Mouse (Mus musculus) right cerebral cortex, postnatal 4 days (tissue): Measurements from ENCODE around the gene Fam228b.
"Not testable (repeated sequence)": the region's sequence is repeated elsewhere in the genome, so short reads cannot be mapped to it uniquely, and the experiment has no call there.

ENCODE experiments used
- DNase-seq: peaks from one replicate; pipeline ENCODE4 v3.0.0-alpha.2; 2022

Fam228b gene

DNA sequence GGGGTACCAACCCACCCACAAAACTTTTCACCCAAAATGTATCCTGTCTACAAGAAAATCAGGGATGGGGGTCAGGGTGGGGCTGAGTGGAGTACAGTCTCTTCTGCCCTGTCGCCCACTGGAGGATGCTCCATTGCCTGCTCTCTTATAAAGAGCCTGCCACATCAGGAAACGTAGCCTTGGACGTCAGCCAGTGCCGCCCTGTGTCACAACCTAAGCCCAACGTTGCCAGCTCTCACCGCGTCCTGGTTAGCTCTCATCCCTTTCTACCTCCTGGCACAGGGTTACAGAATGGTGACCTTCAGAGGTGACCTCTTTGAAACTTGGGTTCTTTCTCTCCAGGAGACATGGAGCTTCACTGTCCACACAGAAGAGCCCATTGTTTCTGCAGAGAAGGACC lies 28.2 kb downstream of the Fam228b start:
- no peak for DNase-seq

DNA sequence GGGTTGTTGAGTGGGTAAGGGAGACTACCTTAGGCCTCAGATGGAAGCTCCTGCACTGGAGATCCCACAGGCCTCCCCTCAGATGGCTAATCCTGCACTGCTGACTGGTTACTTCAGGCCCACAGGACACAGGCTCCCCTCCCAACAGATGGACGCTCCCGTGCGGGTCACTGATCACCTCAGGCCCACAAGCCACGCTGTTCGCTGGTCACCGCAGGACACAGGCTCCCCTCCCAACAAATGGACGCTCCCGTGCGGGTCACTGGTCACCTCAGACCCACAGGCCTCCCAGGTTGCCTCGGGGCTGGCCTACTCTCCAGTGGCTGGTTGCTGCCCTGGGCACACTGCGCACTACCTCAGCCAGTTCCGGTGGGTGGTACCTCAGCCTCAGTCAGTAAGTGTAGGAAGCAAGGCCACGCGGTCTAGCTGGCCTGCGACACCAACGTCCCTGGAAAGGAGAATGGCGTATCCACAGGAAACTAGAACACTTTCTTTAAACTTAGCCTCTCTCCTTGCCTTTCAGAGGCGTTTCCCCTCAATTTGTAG lies 31.0 kb downstream of the Fam228b start, which contains the start of gene Fam228a:
Gene Fam228a (minus strand): TSS at position 400 of the 546 bp plus-strand sequence.
- no peak for DNase-seq

DNA sequence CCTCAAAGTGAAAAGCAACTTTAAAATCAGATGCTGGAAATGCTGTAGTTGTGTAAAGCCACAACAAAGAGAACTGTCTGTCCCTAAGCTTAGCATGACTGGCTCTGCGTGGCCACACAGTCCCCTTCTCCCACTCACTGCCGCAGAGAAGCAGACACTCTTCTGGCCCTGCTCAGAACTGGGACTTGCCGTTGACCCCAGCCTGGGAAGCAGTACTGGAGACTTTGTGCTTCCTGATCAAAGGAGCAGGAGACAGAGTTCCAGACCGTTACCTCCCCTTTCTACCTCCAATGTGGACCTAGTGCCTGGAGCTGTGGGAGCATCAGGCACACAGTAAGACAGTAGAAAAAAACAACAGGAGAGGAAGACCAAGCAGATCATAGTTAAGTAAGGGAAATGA lies 36.7 kb downstream of the Fam228b start:
- DNase-seq = no peak

GRCm38 (mm10) chr12:4731629-4732028 lies 37.4 kb downstream of the Fam228b start:
- DNase-seq = no peak

DNA sequence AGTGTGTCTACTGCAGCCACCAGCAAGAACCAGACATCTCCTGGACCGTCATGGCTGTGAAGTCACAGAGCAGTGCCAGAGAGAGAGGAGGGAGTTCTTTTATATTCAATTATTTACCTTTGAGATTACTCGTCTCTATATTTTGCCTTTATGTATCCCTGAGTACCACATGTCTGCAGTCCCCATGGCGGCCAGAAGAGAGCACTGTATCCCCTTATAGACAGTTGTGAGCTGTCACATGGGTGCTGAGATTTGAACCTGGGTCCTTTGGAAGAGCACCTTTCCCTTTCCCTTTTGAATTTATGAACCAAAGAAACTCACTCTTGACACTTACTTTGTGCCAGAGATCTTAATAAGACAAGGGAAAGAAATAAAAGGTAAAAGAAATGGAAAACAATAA lies 39.9 kb downstream of the Fam228b start:
- DNase-seq = no peak

GRCm38 (mm10) chr12:4719762-4720754 lies 49.0 kb downstream of the Fam228b start:
- DNase-seq = no peak

DNA sequence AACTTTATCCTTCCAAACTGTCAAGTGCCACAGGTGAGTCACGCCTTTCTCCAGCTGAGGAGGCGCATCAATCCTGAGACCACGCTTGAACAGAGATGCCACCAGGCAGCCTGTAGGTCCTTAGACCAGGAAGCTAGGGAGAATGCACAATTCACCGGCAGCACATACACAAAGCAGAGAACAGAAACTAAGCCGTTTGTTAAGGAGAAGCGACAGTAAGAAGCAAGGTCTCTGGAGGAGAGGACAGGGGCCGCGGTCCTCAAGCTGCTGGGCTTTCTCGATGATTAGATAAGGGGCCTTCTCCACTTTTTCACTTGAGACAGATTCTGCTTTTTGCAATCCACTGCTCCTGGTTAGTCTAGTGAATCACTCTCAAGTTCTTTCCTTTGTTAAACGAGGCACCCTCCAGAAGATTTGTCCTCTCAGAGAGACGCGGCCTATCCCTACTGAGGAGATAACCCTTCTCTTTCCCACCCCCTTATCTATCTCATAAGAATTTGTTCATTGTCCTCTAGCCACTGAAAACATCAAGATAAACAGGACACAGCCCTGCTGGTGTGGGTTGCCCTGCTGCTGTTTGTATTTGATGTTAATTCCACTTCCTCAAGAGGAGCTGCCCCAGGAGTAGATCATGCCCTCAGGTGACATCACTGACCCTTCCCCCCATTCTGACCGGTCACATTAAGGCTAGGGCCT lies 49.9 kb downstream of the Fam228b start:
- DNase-seq = no peak

- no peak for DNase-seq
Observed at GRCm38 (mm10) chr12:4717417-4717816, 51.6 kb downstream of the Fam228b start.

DNA sequence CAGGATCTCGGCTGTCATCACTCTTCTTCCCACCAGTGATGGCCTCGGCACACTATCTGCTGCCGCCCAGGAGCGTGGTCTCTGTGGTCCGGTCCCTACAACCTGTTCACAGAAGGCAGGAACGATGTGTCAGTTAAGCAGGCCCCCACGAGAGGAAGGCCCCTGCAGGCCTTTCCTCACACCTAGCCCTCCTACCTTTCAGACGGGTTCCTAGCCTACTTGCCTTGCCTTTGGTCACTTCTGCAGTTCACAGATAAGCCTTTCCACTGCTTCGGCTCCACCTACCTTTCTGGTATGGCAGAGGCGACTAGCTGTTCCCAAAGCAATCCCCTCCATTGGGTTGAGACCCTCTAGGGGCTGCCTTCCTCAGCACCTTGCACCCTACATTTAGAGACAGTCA lies 53.5 kb downstream of the Fam228b start:
- no peak for DNase-seq

DNA sequence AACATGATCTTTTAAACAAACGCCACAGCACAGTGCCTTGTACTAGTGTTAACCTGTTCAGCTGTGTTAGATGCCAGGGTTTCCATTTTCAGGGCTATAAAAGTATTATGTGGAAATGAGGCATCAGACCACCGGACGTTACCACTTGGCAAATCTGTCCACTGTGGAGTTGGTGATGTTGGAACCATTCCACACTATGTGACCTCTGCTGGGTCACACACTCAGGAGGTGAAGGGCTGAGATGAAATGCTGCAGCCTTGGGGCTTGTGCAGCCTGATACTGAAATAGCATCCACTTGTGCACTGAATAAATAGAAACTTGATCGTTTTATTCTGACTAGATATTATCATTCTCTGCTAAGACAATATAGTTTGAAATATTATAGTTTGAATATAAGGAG lies 55.7 kb downstream of the Fam228b start:
- no peak for DNase-seq

DNA sequence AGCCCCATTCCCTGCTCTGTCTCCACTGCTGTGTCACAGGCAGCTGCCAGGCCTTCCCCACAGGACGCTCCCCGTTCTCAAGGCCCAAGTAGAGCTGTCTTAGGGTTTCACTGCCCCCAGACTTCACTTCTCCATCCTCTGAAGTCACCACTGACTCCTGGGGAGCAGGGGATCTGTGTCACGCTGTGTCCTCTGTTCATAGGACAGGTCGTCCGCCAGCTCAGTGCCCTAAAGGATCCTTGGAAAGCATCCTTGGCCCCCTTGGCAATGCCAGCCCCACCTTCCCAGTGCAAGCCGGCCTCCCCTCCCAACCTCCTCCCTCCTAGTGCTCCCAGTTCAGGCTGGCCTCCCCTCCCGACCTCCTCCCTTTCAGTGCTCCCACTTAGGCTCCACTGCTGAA lies 59.1 kb downstream of the Fam228b start:
- DNase-seq = no peak

GRCm38 (mm10) chr12:4708881-4709604 lies 60.0 kb downstream of the Fam228b start:
- DNase-seq = no peak

DNA sequence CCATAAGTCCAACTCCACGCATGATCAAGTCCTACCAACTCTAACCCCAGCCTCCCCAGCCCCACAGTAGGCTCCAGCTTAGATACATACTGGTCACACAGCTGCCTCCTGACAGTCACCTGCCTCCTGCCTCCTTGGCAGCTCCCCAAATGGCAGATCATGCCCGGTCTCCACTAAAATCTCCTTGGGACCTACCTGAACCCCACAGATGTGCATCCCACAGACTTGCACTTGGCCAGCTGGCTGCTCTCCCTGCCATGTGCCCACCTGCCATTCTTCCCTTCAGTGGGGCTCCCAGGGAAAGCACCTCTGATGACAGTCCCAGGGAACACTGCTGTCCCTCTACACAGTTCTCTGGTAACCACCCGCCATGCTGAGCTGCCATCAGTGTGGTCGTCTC lies 60.8 kb downstream of the Fam228b start:
- DNase-seq = no peak

DNA sequence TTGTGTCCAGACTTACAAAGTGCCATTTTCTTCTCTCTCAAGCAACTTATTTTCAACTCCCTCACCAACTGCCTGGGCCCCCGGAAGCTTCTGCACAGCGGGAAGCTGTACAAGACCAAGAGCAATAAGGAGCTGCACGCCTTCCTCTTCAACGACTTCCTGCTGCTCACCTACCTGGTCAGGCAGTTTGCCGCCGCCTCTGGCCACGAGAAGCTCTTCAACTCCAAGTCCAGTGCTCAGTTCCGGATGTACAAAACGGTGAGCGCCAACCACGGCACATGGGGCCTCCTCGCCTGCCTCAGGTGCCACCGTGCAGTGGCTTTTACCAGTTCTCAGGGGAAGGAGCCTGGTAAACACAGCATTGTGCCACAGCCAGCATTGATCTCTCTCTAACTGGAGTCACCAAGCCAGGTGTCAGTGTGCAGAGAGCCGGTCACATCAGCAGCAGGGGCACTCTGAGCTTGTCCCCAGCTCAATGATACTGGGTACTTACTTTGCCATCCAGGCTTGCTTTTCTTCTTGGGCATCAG lies 61.5 kb downstream of the Fam228b start:
- DNase-seq = no peak

- no peak for DNase-seq
Observed at GRCm38 (mm10) chr12:4706901-4707300, 62.2 kb downstream of the Fam228b start.

GRCm38 (mm10) chr12:4706175-4706574 lies 62.9 kb downstream of the Fam228b start:
- DNase-seq = no peak

- DNase-seq = not testable (repeated sequence)
Observed at GRCm38 (mm10) chr12:4705626-4706025, 63.4 kb downstream of the Fam228b start.

GRCm38 (mm10) chr12:4694534-4694933 lies 74.5 kb downstream of the Fam228b start:
- DNase-seq = no peak

- DNase-seq = no peak
Observed at GRCm38 (mm10) chr12:4691193-4691592, 77.9 kb downstream of the Fam228b start.
